Mouse (Mus musculus): ENCODE results near the gene Btbd3.

Btbd3 gene

DNA sequence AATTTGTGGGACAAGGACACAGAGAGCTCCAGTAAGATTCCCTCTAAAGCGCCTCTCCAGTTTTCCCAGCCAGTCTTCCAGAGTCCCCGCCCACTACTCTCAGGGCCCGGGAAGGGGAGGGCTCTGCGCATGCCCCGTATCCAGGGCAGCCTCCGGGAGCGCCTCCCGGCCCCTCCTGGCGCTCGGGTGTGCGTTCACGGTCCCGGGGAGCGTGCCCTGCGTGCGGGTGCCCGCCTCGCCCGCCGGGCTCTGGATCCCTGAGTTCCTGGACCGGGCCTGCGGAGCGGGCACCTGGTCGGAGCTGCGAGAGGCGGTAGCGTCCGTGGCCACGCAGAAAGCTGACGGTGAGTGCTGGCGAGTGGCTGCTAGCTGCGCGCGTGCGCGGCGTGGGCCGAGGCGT is at the start of gene Btbd3:
Gene Btbd3, plus strand, starts transcription at position 155 of the 400 bp plus-strand sequence.
- CTCF ChIA-PET, result interaction anchor here (0.7 kb wide), 1 partner anchor 37 kb away, joined by 3 read pairs; no protein-coding TSS in a partner anchor

DNA sequence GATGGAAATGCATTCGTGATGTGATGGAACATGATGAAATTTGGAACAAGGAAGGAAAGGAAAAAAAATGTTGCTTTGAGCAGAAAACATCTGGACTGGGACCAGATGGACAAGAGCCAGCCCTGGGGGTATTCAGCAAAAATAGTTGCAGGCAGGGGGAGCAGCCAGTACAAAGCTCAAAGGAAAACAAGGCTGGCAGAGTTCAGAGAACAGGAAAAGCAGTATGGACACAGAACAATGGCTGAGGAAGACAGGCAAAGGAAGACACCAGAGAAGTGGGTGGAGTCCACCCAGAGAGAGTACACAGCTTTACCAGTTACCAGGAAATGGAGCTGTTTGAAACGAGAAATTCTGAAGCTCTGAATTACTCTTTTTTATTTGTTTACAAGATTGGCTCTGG is 40.8 kb upstream of the Btbd3 start:
- CTCF ChIA-PET, result no interaction called here

DNA sequence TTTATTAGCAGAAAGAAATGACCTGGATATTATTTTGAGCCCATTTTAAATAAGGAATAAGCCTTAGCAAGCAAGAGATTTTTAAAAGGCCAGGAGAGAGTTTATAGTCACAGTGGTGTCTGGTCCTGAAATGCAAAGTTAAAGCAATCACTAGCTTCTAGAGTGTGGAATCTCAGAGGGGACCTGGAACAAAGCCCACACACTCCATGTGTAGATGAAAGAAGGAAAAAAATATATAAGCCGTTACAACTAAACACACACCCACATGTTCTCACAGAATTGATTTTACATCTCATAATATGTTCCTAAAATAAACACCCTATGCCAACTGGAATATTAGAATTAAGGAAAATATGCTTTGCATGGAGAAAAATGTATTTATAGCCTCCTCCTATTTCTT is 36.1 kb upstream of the Btbd3 start:
- CTCF ChIA-PET, result no interaction called here

DNA sequence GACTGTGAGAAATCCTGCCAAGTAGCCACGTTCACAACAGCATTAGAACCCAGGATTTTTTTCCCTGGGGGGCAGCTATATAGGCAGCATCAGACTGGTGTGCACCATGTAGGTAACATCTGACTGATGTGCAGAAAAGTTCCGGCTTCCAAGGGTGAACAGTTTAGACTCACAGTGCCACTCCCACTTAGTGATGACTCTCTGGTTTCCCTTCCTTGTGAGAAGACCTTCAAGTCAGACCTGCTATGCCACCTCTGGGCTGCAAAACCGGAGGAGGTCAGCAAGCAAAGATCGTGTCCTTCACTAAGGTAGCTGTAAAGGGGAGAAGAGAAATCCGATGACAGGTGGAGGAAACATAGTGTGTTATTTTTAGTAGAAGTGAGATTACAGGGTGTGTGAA is 24.1 kb upstream of the Btbd3 start:
- CTCF ChIA-PET, result no interaction called here

DNA sequence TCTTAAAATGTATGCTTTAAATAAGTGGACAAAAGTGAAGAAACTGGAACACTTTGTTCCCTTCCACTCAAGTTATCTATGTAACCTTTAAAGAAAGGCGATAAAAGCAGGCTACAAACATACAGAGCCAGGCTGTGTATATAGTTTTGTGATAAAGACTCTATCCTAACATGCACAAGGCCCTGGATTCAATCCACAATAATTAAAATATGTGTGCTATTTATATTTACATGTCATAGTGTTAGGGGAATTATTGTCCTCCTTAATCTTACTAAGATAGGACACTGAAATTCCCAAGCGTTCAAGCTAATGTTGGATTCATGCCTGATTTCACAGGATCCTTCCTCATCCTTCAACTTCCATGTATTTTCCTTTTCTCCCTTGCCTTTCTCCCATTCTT is 20.2 kb upstream of the Btbd3 start:
- CTCF ChIA-PET, result no interaction called here

DNA sequence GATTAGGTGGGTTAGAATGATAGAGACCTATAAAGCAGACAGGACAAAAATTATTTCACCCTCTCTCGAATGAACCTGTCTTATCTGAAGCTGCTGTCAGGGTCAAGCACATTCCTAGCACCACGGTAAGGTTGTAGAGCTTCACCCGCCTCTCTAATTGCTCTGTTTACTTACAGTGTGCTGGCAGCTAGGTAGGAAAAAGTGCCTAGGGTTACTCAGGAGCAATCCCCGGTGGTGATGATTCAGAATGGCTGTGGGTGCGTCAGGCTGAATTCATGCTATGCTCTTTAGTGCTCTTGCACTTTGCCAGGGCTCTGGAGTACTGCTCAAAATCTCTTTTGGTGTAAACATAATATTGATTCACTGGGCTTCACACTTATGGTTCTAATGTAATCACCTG is 13.9 kb upstream of the Btbd3 start:
- CTCF ChIA-PET, result no interaction called here

DNA sequence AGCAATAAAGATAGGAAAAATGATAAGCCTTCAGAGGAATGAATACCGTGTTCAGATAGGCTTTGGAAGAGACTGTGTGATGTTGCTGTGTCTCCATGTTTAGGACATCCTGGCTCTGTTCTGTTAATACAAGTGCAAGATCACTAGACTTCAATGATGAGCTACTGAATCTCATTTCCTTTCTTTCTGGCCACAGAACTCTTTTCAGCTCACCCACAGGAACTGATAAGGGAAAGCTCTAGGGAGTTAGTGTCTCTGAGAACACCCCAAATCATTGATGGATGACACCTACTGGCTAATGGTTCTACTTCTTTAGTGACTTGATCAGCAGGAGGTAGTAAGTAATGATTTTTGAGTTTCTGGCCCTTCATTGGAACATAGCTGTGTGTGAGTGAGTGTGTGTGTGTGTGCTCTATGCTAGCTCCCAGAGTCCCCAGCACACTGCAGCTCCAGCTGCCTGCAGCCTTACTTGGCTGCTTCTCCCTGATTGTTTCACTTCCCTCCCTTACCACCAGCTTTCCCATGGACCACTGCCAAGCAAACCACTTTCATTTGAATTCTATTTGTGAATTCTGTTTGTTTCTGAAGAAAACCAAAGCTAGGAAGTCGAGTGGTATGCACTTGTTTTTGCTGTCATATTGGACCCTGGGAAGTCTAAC is 10.6 kb upstream of the Btbd3 start:
- CTCF ChIA-PET, result no interaction called here

DNA sequence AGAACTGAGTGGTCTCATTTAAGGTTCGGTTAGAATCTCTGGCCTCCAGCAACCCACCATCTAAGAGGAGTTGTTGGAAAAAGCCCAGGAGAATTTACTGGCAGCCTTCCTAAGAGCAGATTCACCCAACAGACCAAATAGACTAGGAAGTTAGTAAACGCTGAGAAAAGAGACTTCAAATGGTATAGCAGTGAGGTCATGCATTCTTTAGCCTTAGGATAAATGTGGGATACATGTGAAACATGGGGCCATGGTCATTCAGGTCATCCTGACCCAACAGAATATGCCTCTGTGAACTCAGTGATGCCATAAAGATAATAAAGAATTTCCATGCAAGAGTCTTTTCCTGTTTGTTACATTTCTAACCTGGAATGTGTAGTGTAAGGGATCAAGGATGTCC is 8.4 kb upstream of the Btbd3 start:
- CTCF ChIA-PET, result no interaction called here

DNA sequence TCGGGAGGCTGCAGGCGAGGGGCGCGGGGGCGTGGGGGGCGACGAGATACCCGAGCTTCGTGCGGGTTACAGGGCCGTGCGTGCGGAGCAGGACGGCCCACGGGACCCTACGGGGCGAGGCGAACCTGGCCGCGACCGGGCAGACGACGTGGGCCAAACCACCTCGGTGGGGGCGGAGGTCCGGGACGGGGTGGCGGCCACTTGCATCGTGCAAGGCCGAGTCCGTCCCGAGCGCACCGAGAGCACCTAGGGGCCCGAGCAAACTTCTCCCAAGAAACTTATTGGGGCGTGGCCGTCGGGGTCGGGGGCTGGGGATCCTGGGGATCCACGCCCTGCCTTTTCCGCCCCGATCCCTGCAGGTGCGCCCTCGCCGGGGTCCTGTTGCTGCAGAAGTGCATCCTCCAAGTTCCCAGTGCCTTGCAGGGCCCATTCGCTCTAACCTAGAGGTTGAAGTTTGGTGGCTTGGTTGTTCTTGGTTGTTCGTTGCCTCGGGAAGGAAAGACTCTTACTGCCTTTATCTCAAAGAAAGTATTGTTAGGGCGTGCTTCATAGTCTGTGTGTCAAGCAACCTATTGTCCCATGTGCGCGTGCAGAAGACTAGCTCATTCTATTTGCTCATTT is 596 bp downstream of the Btbd3 start:
- CTCF ChIA-PET, result interaction anchor here (0.7 kb wide), 1 partner anchor 37 kb away, joined by 3 read pairs; no protein-coding TSS in a partner anchor

DNA sequence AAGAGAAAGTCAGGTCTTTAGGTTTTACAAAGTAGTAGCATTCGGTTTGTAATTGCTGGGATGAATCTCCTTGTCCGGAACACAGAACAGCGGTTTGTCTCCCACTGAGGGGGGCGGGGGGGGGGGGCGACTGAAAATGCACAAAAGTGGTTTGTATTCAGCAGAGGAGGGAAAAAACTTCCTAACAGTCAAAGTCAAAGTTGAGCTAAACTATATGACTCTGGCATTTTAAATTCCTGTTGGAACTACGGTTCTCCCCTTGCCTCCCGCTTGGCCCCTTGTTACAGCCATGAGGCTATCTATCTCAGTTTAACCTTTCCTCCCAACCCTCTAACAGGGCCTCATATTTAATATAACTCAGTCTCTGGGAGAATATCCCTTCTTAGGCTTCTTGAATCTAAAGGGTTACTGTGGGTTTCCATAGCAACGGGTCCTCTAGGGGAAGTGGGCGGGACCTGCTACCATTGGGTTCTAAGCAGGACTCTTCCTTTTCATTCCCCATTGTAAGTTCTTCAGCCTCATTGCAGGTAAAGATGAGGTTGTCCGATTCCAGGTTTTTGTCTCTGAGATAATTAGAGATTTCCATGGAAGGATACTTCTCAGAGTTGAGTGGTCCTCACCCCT is 1.4 kb downstream of the Btbd3 start:
- CTCF ChIA-PET, result no interaction called here

DNA sequence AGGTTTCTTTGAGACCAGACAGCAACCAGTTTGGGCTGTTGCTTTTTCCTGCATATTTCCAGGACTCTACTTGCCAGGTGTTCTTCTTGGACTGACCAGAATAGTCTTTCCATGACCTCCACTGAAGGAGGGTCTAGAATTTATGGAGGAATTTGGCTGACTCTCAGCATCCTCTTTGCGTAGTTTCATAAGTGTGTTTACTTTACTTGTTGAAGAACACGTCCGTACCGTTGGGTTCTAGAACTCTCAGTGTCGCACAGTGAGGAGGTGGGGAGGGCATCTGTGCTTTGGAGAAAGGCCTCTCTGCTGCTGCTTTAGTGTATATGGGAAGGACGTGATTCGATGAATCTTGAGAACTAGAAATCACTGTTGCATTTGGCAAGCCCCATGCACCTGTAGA is 4.8 kb downstream of the Btbd3 start:
- CTCF ChIA-PET, result interaction anchor here (0.6 kb wide), 1 partner anchor 63 kb away, joined by 14 read pairs; no protein-coding TSS in a partner anchor

DNA sequence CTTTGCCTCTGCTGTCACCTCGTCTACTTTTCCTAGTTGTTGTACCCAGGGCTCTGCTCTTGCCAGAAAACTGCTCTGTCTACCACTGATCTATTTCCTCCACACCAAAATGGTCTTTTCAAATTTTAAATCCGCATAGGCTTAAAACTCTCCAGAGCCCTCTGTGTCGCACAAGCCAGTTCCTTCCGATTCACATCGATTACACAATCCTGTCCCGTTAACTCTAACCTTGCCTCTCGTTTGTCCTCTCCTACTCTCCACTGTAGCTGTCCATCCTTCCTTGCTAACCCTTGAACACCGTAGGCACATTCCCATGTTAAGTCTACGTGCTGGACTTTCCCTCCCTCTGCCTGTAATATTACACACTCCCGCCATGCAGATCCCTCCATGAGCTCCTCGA is 6.5 kb downstream of the Btbd3 start:
- CTCF ChIA-PET, result no interaction called here

DNA sequence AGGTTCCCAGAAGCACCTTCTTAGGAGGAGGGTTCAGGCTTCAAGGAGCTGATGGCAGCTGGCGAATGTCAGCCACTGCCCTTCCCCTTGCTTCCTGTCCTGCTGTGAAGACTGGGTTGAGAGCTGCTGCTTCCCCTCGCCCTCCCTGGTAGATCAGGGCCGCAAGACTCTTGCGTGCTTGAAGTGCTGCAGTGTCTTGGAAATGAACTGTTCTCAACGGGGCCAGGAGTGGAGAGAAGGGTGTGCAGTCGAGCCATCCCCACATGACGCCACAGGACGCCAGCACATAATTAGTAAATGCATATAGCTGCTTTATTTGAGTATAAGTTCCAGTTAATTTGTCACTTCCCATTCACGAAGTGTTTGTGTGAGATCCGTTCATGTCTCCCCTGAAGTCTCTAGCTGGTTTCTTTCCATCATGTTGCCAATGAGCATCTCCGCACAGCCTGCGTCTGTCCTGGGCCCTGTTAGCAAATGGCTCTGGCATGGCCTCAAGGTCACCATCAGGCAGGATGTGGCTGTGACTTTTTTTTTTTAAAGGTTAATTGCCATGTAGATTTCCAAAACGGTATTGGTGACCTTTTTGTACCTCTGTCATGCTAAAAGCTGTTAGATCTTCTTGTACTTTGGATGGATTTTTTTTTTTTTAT is 9.1 kb downstream of the Btbd3 start:
- CTCF ChIA-PET, result no interaction called here

DNA sequence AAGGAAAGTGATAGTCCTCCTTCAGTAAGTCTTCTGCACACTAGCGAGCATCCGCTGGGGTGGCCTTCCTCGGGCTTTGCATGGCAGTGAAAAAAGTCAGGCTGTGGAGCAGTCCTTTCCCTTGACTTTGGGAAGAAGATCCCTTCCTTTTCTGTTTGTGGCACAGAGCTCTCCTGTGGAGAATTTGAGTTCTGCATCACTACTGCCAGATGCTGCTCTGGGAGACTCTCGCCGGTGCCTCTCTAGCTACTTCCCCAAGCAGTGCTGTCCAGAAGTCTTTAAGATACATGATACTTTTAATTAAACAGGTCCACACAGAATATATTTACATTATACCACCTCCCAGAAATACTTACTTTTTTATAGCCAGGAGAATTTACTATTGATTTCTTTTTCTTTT is 10.3 kb downstream of the Btbd3 start:
- CTCF ChIA-PET, result no interaction called here

DNA sequence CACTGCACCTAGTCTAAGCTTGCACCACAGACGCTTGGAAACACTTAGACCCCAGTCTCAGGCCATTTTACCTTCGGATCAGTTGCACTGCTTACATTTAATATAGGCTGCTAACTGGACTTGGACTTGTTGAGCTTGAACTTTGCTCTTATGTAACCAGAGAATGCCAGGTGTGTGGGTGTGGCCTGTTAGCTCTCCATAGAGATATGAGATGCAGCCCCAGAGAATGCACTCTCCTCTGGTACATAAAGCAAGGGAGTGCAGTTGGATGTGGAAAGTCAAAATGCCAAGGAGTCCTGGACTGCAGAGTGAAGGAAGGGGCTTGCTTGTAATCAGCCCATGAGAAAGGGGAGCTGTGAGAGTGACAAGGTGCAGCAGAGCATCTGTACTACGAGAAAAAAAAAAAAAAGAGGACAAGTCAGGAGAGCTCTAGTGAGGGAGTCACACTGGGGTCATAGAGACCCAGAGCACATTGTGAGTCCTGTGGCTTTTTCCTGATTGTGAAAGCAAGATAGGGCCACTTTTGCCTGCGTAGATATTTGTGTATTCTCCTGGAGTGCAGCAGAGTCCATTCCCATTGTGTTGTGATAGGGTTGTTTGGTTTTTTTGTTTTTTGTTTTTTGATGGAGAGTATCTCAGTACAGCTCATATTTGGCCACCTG is 11.6 kb downstream of the Btbd3 start:
- CTCF ChIA-PET, result no interaction called here

DNA sequence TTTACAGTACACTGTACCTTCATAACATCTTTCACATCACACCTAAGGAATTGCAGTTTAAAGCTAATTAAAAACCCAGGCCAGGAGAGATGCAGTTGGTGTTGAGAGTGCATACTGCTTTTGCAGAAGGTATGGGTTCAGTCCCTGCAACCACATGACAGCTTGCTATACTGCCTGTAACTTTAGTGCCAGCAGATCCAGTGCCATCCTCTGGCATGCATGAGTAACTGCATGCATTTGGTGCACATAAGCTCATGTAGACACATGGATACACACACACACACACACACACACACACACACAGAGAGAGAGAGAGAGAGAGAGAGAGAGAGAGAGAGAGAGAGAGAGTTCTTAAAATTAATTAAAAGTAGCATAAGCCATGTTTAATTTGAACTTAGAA is 13.0 kb downstream of the Btbd3 start:
- CTCF ChIA-PET, result no interaction called here

DNA sequence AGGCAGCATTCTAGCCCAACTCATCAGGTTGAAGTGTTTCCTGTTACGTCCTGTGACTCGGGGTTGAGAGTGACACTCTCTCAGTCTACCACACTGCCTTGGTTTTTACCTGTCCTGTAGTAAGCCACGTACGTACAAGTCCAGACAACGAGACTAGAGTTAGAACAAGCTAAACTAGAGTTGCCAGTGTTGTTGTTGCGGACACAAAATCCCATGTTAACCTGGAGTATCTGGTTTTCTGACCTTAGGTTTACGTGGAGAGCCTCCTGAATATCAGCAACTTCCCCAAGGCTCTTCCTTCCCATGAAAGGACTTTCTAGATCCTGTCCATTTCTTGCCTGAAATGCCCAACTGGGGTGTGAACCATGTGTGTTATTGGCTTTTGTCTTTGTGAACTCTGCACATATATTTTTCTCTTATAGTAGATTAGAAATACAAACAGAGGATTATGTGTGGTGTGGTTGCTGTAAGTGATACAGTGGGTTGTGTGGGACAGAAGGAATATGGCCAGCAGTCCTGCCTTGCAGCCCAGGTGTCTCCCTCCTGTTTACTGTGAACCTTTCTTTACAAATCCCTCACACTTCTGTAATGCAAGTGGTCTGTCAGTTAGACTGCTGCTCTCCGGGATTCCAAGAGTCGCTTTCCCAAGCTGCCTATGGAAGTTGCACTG is 17.2 kb downstream of the Btbd3 start:
- CTCF ChIA-PET, result no interaction called here

DNA sequence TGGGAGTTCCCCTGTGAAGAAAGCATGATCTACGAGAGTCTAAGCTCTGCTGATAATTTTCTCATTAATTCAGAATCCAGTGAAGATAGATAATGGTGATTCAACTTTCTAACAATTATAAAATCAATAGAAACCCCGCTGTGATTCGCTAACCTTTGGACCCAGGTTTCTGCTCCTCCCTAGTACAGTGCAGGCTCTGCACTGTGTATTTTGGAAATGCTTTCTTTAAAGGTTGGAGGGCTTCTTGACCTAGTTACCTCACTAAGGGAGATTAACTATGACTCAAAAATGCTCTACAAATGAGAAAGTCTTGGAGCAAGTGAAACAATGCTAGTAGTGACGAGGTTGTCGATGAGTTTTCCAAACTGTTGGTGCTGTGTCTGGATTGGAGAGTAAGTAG is 17.7 kb downstream of the Btbd3 start:
- CTCF ChIA-PET, result no interaction called here

DNA sequence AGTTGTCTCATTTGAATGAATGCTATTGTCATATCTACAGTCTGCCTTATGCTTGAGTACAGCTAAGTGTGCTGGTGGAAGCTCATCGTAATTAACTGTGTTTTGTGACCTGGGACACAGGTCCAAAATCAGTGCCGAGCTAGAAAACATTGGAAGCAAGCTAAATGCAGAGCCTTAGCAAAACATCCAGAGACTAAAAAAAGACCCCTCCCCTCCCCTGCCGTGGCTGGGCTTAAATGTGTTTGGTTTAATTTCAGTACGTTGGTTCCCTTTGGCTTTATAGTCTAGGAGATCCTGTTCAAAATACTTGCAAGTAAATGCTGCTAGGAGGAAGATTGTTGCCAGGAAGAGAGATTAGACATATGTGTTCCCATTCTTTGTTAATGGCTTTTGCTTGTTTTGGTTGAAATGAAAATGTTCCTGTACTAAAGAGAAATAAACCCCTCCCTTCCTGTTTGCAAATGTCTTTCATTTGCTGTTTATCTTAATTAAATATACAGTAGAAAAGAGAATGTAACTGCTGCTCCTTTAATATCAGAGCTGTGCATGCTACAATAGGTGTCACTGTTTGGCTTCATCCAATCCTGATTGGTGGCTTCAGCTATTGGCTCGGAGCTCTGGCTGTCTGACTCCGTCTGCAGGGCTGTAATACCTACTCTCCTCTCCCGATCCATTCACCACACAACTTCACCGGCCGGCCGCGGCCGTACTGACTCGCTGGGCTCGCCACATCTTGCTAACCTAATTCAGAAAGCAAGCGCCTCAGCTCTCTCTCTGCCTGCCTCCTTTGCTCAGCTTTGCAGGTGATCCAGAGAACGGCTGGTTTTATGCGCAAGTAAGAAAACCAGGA is 21.7 kb downstream of the Btbd3 start:
- CTCF ChIA-PET, result no interaction called here

DNA sequence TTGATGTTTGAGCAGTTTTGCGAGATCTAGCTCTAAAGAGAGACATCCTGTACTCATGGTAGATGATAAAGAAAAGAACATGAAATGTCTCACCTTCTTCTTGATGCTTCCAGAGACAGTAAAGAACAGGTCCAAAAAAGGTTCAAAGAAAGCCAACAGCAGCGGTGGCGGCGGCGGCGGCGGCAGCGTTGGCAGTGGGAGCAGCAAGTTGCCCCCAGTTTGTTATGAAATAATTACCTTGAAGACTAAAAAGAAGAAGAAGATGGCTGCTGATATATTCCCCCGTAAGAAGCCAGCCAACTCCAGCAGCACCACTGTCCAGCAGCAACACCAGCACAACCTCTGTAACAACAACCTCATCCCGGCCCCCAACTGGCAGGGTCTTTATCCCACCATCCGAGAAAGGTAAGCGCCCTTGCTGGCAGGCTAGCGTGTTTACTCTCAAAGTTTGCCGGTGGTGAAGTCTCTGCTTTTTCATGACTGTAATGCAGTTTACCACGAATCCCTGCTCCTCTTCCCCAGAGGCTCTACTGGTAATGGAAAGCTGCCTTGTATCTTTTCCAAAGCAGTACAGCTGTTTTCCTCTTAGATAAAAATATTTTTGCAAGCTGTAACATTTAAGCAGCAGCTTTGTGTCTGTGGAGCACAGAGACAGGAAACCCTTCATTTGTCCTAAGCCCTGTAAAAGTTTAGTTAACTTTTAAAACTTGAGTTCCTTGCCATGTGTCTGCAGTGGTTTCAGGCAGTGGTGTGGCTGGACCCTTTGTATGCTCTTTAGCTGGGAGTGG is 22.7 kb downstream of the Btbd3 start:
- CTCF ChIA-PET, result no interaction called here
